Mouse (Mus musculus): ENCODE data around the gene Add1.
"Not testable (repeated sequence)": the region's sequence is repeated elsewhere in the genome, so short reads cannot be mapped to it uniquely, and the experiment has no call there.

GRCm38 (mm10) chr5:34581671-34582313 is 8.3 kb downstream of the Add1 start:
- TF ChIP-seq POLR2A (IDR thresholded peaks at IDR 0.05; ENCODE audit: borderline replicate concordance, control insufficient read depth, low read depth, low read length); CTCF (IDR thresholded peaks at IDR 0.05; ENCODE audit: control insufficient read depth, insufficient read depth, low read length): not testable (repeated sequence)
